Mouse (Mus musculus) adrenal gland, postnatal 25 days (tissue): ENCODE measurements around the gene Ndufs4. TPM values are rescaled to one million over a fixed set of nuclear protein-coding genes. Genes with fewer than 3 reads are reported as not detected.
"Not testable (repeated sequence)": the region's sequence is repeated elsewhere in the genome, so short reads cannot be mapped to it uniquely, and the experiment has no call there.

Experiments
- DNase-seq: peaks from one replicate; pipeline ENCODE4 v3.0.0; 2021; ENCODE audit warnings: mixed read lengths
- total RNA-seq: library from RNA; stranded (reverse); gene quantifications from 2 replicates; pipeline ENCODE4 v1.2.3, GENCODE M21; 2021

Gene Ndufs4
- total RNA-seq, 1 experiment from 2014 or later, result 212 TPM

- peak; percentile 13 for DNase-seq
Observed at GRCm38 (mm10) chr13:114343001-114343400, 45.1 kb downstream of the Ndufs4 start.

GRCm38 (mm10) chr13:114319835-114320389 lies 68.1 kb downstream of the Ndufs4 start:
- DNase-seq, result no peak

DNA sequence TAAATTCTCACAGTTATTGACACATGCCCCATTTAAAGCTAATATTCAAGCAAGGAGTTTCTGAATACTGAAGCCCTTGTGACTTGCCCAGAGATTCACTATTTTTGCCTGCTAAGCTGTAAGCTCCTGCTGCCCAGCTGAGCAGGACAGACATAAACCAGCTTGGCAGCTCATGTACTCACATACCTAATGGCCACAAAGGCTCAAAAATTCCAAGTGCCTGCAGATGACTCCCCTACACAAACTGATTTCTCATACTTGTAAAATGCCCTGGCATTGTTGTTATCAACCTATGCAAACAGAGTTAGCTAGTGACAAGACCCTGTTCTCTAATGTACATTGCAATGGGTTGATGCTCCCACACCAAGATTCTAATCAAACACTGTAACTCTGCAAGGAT lies 68.9 kb downstream of the Ndufs4 start:
- DNase-seq, result no peak

GRCm38 (mm10) chr13:114315374-114315773 lies 72.7 kb downstream of the Ndufs4 start:
- DNase-seq, result no peak

DNA sequence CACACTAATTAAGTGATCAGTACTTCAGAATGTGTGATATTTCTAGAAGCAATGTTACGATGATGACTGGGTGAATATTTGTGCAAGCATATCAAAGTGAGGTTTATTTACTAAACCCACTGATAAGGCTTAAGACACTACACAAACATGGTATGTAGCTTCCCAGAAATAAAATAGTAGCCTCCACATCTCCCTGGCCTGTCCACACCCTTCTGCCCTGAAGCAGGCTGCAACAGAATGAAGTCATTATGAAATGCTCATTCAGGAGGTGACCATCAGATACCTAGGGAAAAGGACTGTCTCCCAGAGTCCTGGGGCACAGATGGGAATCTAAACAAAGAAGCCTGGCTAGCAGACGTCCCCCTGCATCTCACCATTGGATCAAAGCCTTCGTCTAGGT lies 73.1 kb downstream of the Ndufs4 start:
- no peak for DNase-seq

DNA sequence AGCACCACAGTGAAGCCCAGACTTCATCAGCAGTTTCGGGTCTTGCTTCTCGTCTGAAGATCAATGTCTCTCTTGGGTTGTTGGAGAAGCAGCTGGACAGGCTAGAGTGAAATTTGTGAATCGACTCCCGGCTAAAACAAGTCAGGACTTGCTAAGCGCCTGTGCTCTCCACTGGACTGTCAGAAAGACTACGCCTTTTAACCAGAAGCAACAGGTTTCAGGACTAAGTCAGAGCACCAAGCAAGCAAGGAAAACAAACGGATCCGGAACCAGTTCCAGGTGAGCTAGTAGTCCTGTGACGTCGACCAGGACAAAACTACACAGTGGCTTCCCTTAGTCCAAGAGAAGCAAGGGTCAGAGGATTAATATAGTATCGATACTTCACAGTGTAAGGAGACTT lies 77.5 kb downstream of the Ndufs4 start:
- no peak for DNase-seq

DNA sequence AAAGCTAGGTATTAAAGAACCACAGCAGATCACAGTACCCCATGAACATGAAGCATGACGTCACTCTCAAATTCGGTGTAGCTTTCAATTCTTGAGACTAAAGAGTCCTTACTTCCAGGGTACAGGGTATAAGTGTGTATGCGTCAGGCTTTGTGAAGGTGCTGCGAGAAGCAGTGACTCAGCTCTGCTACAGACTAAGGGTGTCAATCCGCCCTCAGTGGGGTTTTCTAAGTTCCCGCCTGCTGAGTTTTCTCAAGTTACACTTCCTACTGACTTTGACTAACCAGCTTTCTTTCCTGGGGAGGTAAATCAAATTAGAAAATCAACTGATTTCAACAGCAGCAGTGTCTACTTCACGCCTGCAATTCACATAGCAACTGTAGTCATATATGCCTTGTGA lies 83.4 kb downstream of the Ndufs4 start:
- no peak for DNase-seq

GRCm38 (mm10) chr13:114303466-114304175 lies 84.4 kb downstream of the Ndufs4 start:
- no peak for DNase-seq

GRCm38 (mm10) chr13:114297761-114298160 lies 90.3 kb downstream of the Ndufs4 start:
- no peak for DNase-seq

DNA sequence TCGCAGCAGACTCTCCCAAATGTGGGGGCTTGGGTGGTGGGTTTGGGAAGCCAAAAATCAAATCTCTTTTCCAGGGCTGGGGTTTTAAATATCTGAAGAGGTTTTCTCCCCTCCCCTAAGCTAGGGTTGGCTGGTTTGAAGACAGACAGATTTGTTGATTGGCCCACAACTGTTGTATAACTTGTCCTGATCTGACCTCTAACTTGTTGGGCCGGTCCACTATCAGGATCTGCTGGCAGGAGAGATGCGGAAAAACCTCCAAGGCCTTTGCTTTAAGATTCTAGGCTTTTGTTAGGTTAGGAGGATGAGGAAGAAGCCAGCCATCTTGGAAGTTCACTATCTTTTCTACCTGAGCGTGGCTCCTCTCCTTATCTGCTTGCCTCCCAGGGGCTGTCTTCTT lies 91.5 kb downstream of the Ndufs4 start:
- no peak for DNase-seq

DNA sequence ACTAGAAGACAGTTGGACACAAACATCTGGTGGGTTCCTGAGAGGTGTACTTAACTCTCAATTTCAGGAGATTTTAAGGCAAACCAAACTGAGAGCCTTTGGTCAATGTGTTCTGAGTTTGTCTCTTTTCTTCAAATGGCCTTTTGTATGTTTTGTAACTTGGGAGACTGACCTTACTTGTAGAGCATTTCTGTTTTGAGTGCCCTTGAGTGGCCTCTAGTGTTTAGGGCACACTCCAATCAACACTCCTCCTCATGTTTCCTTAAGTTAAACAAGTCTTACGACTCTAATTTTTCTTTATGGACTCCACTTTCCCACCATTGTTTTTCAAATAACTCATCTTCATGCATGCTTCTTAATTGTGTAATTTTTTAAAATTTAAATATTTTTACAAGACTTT lies 98.6 kb downstream of the Ndufs4 start:
- no peak for DNase-seq

DNA sequence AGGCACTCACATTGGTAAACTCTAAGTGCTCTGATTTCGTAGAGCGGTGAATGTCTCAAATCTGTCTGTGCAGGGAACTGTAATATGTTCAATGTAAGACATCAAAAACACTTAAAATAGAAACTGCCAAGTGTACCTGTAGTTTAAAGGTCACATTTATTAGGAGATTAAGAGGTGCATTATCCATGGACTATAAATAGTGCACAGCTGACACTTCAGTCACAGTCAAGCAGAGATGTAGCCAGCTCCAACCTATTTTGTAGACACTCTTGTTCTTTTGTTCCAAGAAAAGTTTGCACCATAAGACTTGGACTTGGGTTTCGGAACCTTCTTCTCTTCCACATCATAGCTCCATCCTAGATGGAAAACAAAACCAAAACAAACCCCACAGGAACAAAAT lies 99.5 kb downstream of the Ndufs4 start:
- DNase-seq, result no peak

GRCm38 (mm10) chr13:114278690-114279089 lies 109.4 kb downstream of the Ndufs4 start:
- not testable (repeated sequence) for DNase-seq

- DNase-seq, result no peak
Observed at GRCm38 (mm10) chr13:114277277-114277676, 110.8 kb downstream of the Ndufs4 start.

DNA sequence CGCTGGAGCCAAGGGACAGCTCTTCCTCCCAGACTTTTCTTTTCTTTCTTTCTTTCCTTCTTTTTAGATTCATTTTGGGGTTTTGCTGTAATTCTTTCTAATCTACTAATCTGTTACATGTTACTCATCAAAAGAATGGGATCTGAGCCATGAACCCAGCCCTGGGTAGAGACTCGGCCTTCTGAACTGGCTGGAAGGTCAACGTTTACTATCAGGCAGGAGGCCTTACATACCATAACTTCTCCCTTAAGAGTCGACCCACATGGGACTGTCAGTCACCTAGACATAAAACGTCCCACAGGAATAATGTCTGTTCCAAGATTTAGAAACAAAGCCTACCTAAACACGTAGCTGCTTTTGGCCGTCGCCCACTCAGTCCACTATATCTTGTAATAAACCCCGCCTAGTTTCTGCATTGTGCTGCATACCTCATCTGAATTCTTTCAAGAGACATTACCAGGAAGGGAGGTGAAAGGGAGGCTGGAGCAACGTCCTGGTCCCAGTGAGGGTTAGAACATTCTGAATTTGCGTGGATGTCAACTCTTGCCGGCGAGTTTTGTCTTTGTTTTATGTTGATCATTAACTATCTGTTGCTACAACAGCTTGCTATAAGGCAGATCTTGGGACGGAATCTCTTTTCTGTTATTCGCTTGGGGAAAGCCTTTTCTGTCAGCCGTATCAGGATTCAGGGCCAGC lies 116.5 kb downstream of the Ndufs4 start:
- no peak for DNase-seq

GRCm38 (mm10) chr13:114267741-114268140 lies 120.3 kb downstream of the Ndufs4 start:
- DNase-seq, result no peak

- peak; percentile 16 for DNase-seq
Observed at GRCm38 (mm10) chr13:114260486-114261205, 127.4 kb downstream of the Ndufs4 start.

DNA sequence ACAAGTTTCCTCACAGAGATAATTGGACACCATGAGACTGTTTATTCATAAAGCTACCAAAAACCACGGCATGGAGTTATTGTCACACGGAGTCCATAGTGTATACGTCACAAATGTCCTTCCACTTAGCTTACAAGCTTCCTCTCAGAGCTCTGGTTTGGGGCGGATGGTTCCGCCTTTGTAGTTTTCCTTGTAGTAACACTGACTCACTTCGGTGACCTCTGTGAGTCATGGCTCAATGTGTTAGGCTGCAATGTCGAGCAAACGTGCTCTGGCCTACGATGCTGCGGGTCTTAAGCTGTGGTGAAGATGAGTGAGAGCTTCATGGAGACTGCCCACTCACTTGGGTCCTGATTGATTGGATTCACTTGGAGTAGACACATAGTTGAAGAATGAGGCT lies 133.4 kb downstream of the Ndufs4 start:
- DNase-seq, result peak; percentile 35

Other genes with a start within 250 kb of the Ndufs4 start
- 5.6 and 7.6 TPM in 2 replicates for gene Fst, start 70.7 kb upstream of the Ndufs4 start, total RNA-seq